Mouse (Mus musculus) liver, adult 2 months (tissue): ENCODE measurements at regions not wholly inside any gene's neighbourhood (a gene's known extent, or its start where the extent isn't known, plus 50 kb on each side); places are given as distances from the start of the nearest gene placed in this dataset.
A peak's percentile ranks its signal among the peaks of the same experiment; 100 is the strongest.

Experiments used
- DNase-seq: peaks from one replicate; pipeline ENCODE4 v3.0.0-alpha.2; 2011; ENCODE audit warnings: low read depth, low spot score; ENCODE audit errors: extremely low read depth
- H3K27ac ChIP-seq: fragments of 200-500 bp; replicated peaks from 2 replicates; pipeline ENCODE4 v1.5.1; 2012; ENCODE audit warnings: low read depth, mild to moderate bottlenecking, control low read depth, inconsistent platforms, low read length; ENCODE audit not compliant: insufficient read depth
- H3K27me3 ChIP-seq: fragments of 200-500 bp; 2 replicates; pipeline ENCODE4 v1.6.1; 2012; ENCODE audit warnings: mild to moderate bottlenecking, moderate library complexity, low read length, inconsistent platforms; ENCODE audit not compliant: control insufficient read depth, insufficient read depth
- H3K36me3 ChIP-seq: fragments of 200-500 bp; 2 replicates; pipeline ENCODE4 v1.6.1; 2012; ENCODE audit warnings: low read length, inconsistent platforms; ENCODE audit not compliant: control insufficient read depth, insufficient read depth
- H3K4me1 ChIP-seq: fragments of 200-500 bp; 2 replicates; pipeline ENCODE4 v1.6.1; 2011; ENCODE audit warnings: low read length; ENCODE audit not compliant: control insufficient read depth, insufficient read depth
- H3K4me3 ChIP-seq: fragments of 200-500 bp; 2 replicates; pipeline ENCODE4 v1.5.1; 2011; ENCODE audit warnings: low read depth, mild to moderate bottlenecking, control low read depth, low read length, moderate library complexity; ENCODE audit not compliant: insufficient read depth
- H3K79me2 ChIP-seq: fragments of 200-500 bp; 2 replicates; pipeline ENCODE4 v1.6.1; 2012; ENCODE audit warnings: inconsistent platforms, mild to moderate bottlenecking, low read length, moderate library complexity; ENCODE audit not compliant: control insufficient read depth, insufficient read depth
- H3K9ac ChIP-seq: fragments of 200-500 bp; 2 replicates; pipeline ENCODE4 v1.6.1; 2012; ENCODE audit warnings: low read depth, mild to moderate bottlenecking, control low read depth, inconsistent platforms, low read length
- CTCF ChIP-seq: fragments of 200-500 bp; IDR thresholded peaks from 2 replicates; pipeline ENCODE4 v1.5.1; 2011; ENCODE audit warnings: low read depth, low read length, control low read depth
- POLR2A ChIP-seq: fragments of 200-500 bp; IDR thresholded peaks from 2 replicates; pipeline ENCODE4 v1.6.1; 2011; ENCODE audit warnings: low read length, control low read depth; ENCODE audit not compliant: insufficient read depth; ENCODE audit errors: extremely low read depth
- WGBS: fragments of 180-500 bp; shearing (Covaris S2); methylation state at CpG from one replicate; pipeline ENCODE4 v1.1.7; 2018; 5-methylcytosine and 5-hydroxymethylcytosine counted together

DNA sequence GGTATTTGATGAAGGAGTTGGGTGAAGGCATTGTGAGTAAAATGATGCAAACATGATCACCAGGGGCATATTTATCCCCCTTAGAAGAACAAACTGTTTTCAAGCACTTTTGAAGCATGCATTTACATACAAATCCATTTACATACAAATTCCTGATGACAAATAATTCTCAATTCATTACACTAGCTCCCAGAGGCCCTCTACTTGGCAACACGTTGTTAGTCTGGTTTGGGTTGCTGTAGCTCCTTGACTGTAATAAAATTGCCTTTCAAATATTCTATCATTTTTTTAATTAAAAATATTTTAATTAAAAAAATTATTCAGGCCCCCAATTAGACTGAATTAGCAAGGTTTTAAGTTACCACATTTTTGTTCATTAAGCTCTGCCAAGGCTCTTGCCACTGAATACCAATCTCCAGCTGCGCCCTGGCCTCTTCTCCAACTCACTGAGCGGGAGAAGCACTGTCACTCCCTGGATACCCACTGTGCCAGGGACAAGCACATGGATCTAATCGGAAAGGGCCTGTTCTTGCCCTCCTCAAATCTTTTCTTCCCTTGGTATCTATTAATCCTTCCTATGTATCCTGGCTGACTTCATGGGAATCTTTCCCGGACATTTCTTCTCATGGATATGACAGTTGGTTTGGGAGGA, 147.1 kb upstream of the Pou3f4 start:
- Histone ChIP-seq H3K79me2 (no peaks in the 10 kb centered on the region), H3K9ac (no peak overlapping the region), H3K27me3 (no peaks in the 10 kb centered on the region), H3K4me3 (no peak overlapping the region), H3K4me1 (no peaks in the 10 kb centered on the region), H3K36me3 (no peaks in the 10 kb centered on the region), H3K27ac (no peak overlapping the region)
- WGBS, result 71% methylated on average over 5 of the region's 5 CpGs
- no peak for TF ChIP-seq POLR2A
- no peak for TF ChIP-seq CTCF
- DNase-seq, result no peak

GRCm38 (mm10) chrX:110673192-110673591, 140.9 kb upstream of the Pou3f4 start:
- DNase-seq, result no peak
- Histone ChIP-seq H3K79me2 (no peaks in the 10 kb centered on the region), H3K4me3 (no peak overlapping the region), H3K36me3 (no peaks in the 10 kb centered on the region), H3K27me3 (no peaks in the 10 kb centered on the region), H3K9ac (no peak overlapping the region), H3K27ac (no peak overlapping the region), H3K4me1 (no peaks in the 10 kb centered on the region; the same call in 1 of the 2 replicates)
- no peak for TF ChIP-seq CTCF
- TF ChIP-seq POLR2A, result no peak

DNA sequence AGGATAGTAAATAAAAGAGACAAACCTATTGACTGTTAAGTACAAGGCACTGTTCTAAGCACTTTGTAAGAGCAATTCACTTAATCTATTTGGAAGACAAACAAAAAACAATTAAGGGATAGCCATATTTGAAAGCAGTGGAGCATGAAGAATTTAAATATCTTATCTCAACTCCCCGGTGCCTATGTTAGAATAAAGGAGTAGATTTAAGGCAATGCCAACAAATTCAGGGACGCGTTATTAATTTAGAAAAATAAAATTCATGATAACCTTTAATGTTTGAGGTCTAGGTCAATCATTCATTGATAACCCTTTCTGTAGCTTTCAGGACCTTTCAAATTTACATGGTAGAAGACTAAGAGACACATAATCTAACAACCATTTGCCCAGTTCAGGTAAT, 135.5 kb upstream of the Pou3f4 start:
- Histone ChIP-seq H3K27ac (no peak overlapping the region), H3K79me2 (no peaks in the 10 kb centered on the region), H3K4me3 (no peak overlapping the region), H3K9ac (no peak overlapping the region), H3K36me3 (no peaks in the 10 kb centered on the region), H3K27me3 (no peaks in the 10 kb centered on the region), H3K4me1 (peaks cover 4% of the 10 kb centered on the region; the same call in 1 of the 2 replicates)
- TF ChIP-seq POLR2A (no peak), CTCF (no peak)
- 51% methylated on average over 3 of the region's 3 CpGs for WGBS
- DNase-seq, result no peak

DNA sequence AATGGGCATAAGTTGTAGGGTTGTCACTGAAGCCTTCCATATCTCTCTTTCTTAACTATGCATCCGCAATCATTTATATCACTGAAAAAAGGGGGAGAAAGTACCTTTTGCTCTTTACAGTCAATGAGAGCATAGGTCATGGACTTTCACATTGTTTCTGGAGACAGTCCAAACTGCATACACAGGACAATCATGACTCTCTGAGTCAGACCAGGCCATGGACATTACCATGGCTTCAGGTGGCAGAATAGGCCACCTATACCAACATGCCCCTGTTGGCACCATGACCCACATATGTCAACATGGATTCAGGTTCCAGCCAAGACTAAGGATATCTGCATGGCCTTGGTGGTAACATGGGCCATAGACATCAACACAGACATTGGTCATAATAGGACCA, 133.5 kb upstream of the Pou3f4 start:
- 29% methylated on average over 1 of the region's 1 CpGs for WGBS

GRCm38 (mm10) chrX:110700442-110700841, 113.6 kb upstream of the Pou3f4 start:
- H3K9ac ChIP-seq, result no peak overlapping the region
- WGBS, result 70% methylated on average over 2 of the region's 2 CpGs

More for the DNA sequence above, 133.5 kb upstream of the Pou3f4 start:
- Histone ChIP-seq H3K79me2 (no peaks in the 10 kb centered on the region), H3K27ac (peak overlapping the region; percentile 40; the same call in 1 of the 2 replicates), H3K36me3 (no peaks in the 10 kb centered on the region), H3K27me3 (no peaks in the 10 kb centered on the region), H3K4me1 (peaks cover 4% of the 10 kb centered on the region; the same call in 1 of the 2 replicates), H3K9ac (no peak overlapping the region), H3K4me3 (no peak overlapping the region)
- DNase-seq, result peak; percentile 62
- TF ChIP-seq POLR2A (no peak), CTCF (no peak)

GRCm38 (mm10) chrX:110714137-110714536, 99.9 kb upstream of the Pou3f4 start:
- TF ChIP-seq CTCF (no peak), POLR2A (no peak)
- WGBS, result 79% methylated on average over 1 of the region's 1 CpGs
- no peaks in the 10 kb centered on the region for H3K79me2 ChIP-seq

More at GRCm38 (mm10) chrX:110700442-110700841, 113.6 kb upstream of the Pou3f4 start:
- H3K4me1 ChIP-seq, result no peaks in the 10 kb centered on the region
- H3K79me2 ChIP-seq, result no peaks in the 10 kb centered on the region
- H3K27me3 ChIP-seq, result no peaks in the 10 kb centered on the region
- no peak for DNase-seq
- H3K4me3 ChIP-seq, result no peak overlapping the region
- TF ChIP-seq POLR2A (no peak), CTCF (no peak)
- H3K27ac ChIP-seq, result no peak overlapping the region
- no peaks in the 10 kb centered on the region for H3K36me3 ChIP-seq

More at GRCm38 (mm10) chrX:110714137-110714536, 99.9 kb upstream of the Pou3f4 start:
- Histone ChIP-seq H3K4me1 (no peaks in the 10 kb centered on the region), H3K27ac (no peak overlapping the region), H3K4me3 (no peak overlapping the region), H3K27me3 (no peaks in the 10 kb centered on the region), H3K9ac (no peak overlapping the region), H3K36me3 (no peaks in the 10 kb centered on the region)
- DNase-seq, result no peak
